Mouse (Mus musculus): ENCODE measurements around the gene Ccdc122.
"Not testable (repeated sequence)": the region's sequence is repeated elsewhere in the genome, so short reads cannot be mapped to it uniquely, and the experiment has no call there.

Ccdc122 gene

GRCm38 (mm10) chr14:77036226-77037046, at the start of gene Ccdc122, which contains the start of gene Lacc1:
TSS of gene Ccdc122 (plus strand) at chr14:77036772.
TSS of gene Lacc1 (minus strand) at chr14:77036904.
- DNase-seq, result peak; percentile 84

- DNase-seq, result not testable (repeated sequence)
Observed at GRCm38 (mm10) chr14:76990351-76990750, 46.2 kb upstream of the Ccdc122 start.

GRCm38 (mm10) chr14:77004740-77005139, 31.8 kb upstream of the Ccdc122 start:
- peak; percentile 30 for DNase-seq

- DNase-seq, result no peak
Observed at GRCm38 (mm10) chr14:77005566-77005965, 31.0 kb upstream of the Ccdc122 start.

GRCm38 (mm10) chr14:77008238-77008637, 28.3 kb upstream of the Ccdc122 start:
- DNase-seq, result peak; percentile 87

GRCm38 (mm10) chr14:77011804-77012203, 24.8 kb upstream of the Ccdc122 start:
- peak; percentile 81 for DNase-seq

- DNase-seq, result not testable (repeated sequence)
Observed at GRCm38 (mm10) chr14:77016783-77017182, 19.8 kb upstream of the Ccdc122 start.

GRCm38 (mm10) chr14:77017211-77017610, 19.4 kb upstream of the Ccdc122 start:
- no peak for DNase-seq

- DNase-seq, result no peak
Observed at GRCm38 (mm10) chr14:77024499-77024898, 12.1 kb upstream of the Ccdc122 start.

- DNase-seq, result no peak
Observed at GRCm38 (mm10) chr14:77029319-77030054, 7.1 kb upstream of the Ccdc122 start.

GRCm38 (mm10) chr14:77030808-77031207, 5.8 kb upstream of the Ccdc122 start:
- DNase-seq, result no peak

- DNase-seq, result no peak
Observed at GRCm38 (mm10) chr14:77032433-77032832, 4.1 kb upstream of the Ccdc122 start.

- DNase-seq, result no peak
Observed at GRCm38 (mm10) chr14:77033391-77033790, 3.2 kb upstream of the Ccdc122 start.

- DNase-seq, result no peak
Observed at GRCm38 (mm10) chr14:77034175-77034915, 2.2 kb upstream of the Ccdc122 start.

GRCm38 (mm10) chr14:77034970-77035369, 1.6 kb upstream of the Ccdc122 start:
- no peak for DNase-seq

- DNase-seq, result no peak
Observed at GRCm38 (mm10) chr14:77037330-77037729, 758 bp downstream of the Ccdc122 start.

GRCm38 (mm10) chr14:77037832-77038425, 1.4 kb downstream of the Ccdc122 start:
- no peak for DNase-seq

GRCm38 (mm10) chr14:77053288-77053687, 16.7 kb downstream of the Ccdc122 start:
- no peak for DNase-seq

GRCm38 (mm10) chr14:77069361-77069760, 32.8 kb downstream of the Ccdc122 start:
- DNase-seq, result no peak

GRCm38 (mm10) chr14:77081248-77081647, 44.7 kb downstream of the Ccdc122 start:
- no peak for DNase-seq

GRCm38 (mm10) chr14:77100285-77100684, 63.7 kb downstream of the Ccdc122 start:
- DNase-seq, result no peak

GRCm38 (mm10) chr14:77110622-77111021, 74.0 kb downstream of the Ccdc122 start:
- DNase-seq, result not testable (repeated sequence)

- DNase-seq, result no peak
Observed at GRCm38 (mm10) chr14:77130612-77131011, 94.0 kb downstream of the Ccdc122 start.
